Mouse (Mus musculus) lung, postnatal 10 days (tissue): ENCODE data around the gene Tas2r144.

Experiments
- DNase-seq: peaks from one replicate; pipeline ENCODE4 v3.0.0; 2021

Tas2r144 gene

DNA sequence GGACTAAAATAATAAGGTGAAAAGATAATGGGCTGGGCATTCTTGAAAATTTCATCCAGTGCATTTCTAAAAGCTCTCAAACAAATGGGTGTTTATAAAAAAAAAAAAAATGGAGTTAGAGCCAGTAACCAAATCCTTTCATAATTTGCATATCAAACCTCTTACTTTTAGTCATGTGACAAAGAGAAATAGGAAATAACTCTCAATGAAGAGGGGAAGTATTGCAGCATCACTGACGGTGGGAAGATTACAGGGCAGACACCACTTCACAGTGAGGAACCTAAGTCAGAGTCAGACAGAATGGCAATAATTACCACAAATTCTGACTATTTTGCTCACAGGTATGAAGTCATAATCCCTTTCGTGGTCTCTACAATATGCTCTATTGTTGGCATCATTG is at the start of gene Tas2r144:
Gene Tas2r144, plus strand, starts transcription at position 301 of the 400 bp plus-strand sequence.
- no peak for DNase-seq

DNA sequence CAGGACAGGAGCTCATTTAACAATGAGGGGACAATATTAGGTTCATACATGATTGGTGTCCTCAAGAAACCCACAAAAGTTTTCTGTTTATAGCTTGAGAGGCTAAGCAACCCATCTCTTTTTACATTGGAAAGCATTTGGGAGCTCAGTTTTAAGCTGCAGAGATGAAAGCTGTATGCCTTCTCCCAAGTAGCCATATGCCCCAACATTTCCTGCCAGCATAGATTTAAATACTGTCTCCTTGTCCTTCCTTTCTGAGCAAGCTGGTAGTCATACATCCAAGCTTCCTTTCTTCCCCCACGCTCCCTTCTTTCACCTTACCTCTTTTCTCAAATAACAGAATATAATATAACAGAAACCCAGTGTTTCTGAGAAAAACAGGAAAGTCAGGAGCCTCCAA is 32.7 kb upstream of the Tas2r144 start:
- no peak for DNase-seq

DNA sequence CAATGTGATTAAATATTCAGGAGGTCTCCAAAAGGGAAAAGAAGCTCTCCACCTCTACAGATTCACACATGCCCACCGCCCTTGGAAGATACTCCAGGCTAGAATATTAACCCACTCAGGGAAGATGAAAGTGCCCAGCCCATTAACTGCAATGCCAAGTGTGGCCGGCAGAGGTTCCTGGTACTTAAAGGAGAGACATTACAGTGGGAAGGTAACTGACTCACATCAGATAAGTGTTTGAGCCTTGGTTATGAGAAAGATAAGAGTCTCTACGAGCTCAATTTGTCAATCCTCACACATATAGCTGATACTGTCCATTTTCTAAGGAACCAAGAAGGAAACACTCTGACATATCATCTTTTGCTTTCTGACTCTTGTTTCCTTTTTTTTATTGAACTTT is 28.9 kb upstream of the Tas2r144 start:
- DNase-seq = no peak

DNA sequence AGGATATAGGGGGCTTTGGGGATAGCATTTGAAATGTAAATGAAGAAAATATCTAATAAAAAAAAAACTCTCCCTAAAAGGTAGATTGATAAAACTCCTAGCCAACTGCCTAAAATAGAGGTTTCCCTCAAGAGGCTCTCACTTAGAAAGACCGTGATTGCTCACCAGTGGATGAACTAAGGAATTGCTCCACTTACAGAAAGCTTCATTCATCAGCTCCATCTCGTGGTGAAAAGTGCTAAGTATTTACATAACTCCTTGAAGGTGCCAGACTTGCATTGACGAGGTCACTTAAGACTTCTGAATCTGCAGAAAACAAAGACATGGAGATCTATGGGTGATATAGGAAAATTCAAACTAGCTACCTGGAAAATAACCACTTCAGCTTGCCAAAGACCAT is 17.4 kb upstream of the Tas2r144 start:
- DNase-seq = peak; percentile 4

DNA sequence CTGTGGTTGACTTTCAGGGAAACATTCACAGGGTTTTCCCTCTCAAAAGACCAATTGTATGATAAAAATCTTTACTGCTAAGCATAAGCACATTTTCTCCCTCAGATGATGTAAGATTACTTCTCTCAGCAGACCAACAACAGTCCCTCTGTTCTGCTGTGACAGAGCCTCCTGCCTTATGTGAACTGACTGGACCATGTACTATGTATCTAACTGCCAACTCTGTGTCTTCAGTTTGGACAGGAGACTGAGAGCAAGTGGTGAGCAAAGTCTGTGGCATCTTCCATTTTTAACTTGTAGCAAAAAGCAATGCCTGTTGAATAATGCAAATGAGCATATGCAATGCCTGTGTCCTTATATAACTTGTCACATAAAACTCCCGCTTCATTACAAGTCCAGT is 15.6 kb upstream of the Tas2r144 start:
- no peak for DNase-seq

DNA sequence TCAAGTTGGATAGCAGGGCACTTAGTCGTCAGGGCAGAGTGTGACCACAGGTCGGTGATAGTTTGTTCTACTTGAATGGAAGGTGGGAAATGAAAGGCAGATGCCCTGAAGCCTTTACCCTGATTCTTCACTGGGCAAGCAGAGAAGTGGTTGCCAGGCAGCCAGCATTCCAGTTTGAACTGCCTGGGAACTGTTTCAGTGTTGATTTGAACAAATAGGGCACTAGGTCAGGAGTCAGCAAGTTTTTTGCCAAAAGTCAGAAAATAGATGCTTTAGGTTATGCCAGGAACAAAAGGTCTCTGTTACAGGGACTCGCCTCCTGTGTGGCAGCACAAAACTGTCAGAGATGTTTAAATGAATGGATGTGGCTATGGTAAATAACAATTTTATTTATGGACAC is 7.2 kb downstream of the Tas2r144 start:
- no peak for DNase-seq

DNA sequence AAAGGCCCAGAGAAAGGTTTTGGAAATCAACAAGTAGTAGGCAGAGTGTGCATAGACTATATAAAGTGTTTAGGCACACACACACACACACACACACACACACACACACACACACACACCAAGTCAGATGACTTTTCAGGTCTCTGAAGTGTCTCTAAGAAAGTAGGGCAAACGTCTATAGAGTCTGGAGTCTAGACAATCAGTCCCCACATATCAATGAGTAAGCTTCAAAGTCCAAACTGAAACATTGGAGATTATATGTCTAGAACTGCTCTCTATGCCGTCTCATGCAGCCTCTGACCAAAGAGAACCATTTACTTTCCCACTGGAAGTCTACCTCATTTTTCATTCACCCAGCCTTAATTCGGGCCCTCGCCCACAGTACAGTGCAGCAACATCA is 9.9 kb downstream of the Tas2r144 start:
- DNase-seq = no peak

DNA sequence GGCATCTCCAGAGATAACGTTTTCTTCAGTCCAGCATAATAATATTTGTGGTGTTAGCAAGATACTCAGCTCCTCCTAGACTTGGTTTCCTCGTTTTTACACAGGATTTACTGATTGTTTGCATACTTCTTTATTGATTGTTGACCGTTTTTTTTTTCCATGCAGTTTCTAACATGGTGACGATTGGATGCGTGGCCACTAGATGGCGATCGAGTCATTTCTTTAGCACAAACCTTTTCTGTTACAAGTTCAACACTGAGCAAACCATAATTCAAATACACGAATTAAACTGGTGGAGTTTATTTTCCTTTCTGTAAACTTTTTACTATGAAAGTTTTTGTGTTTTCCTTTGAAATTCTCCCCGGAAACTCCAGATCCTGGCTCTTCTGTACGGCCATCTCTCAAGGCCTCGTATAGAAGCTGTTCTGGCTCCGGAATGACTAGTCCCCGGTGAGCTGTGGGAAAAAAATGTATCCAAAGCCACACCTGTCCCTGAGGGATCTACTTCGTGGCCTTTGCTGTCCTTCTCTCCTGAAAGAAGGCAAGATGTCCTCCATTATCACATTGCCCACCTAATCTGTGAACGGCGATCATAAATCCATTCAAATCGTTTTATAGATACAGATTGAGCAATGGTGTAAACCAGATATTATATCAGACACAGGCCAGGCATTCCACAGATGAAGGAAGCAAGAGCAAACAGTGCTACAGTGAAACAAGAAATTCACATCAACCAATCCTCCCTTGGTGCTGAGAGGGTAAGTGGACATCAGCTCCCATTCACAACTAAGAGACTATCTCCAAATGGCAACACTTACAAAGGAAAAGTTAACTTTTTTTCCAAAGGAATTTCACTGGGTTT is 12.3 kb downstream of the Tas2r144 start:
- DNase-seq = peak; percentile 76

DNA sequence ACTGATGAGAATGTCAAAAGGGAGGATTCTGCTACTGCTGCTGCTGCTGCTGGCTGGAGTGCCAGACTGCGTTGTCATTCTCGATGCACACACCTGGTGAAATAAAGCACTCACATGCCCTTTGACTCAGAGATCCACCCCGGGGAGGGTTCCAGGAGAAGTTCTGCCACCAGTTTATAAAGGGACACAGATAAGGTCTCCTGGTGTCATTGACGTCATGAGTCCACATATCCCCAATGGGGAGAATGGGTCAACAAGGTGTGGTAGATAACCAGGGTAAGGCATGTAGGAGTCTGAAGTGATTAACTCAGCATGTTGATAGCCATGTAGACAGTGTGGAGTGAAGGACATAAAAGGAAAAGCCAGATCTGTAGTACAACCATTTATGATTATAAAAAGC is 14.5 kb downstream of the Tas2r144 start:
- DNase-seq = no peak

DNA sequence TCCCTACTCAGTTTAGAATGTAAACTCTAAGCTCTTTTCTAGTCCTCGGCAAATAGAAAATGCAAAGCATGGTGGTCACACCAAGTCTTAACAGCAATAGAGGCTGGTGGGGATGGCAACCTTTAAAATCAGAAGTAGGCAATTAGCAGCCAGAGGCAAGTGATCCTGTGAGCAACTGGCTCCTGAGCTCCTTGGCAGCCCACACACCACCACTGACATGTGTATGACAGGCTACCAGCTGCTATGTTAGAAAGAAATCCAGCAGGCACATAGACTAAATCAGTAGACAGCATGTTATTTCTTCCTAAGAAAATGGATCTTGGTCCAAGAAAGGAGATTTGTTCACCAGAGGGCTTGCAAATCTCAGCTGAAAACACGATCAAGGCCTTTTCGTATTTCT is 16.1 kb downstream of the Tas2r144 start:
- no peak for DNase-seq

DNA sequence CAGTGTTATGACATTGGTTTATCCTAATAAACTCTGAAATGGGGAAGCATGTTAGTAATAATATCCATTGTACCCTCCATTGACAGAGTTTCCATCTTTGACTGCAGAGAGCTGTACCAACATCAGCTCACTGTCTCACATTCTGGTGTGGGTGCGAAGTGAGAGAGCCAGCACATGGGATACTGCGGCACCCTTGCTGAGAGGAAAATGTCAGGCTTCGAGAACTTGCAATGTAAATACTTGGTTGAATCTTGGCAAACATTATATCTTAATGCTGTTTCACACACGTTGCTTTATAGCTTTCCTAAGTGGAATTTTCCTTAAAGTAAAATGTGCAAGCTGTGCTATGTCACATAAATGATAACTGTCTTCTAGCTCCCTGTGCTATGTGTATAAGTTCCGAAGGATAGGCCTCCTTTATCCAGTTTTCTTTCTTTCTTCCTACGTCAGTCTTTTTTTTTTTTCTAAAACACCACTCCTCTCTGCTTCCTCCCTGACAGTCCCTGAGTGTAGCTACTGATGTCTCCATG is 22.2 kb downstream of the Tas2r144 start:
- DNase-seq = no peak

DNA sequence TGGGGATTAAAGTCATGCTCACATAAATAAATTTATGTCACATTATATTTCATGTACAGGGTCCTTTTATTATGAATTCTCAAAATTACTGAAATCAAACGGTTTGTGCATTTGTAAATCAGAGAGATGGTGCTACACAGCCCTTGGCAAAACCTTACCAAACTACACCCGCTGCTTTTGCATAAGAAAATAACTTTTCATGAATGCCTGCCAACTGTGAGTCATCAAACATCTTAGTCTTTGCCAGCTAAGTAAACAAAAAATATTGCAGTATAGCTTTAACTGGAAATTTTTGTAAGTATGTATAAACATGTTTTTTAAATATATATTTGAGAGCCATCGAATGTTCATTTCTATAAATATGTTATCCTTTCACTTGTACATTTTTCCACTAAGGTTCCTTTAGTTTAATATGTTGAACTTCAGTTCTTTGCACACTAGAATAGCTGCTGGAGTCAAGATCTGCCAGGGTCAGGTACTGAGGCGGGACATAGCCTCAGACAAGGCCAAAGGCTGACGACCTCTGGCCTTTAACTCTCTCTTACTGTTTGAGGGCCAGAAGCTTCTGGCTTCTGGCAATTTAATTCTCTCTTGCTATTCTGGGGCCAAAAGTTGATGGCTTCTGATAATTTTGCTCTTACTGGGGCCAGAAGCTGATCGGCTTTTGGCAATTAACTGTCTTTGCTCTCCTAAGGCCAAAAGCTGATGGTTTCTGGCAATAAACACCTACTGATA is 26.4 kb downstream of the Tas2r144 start:
- peak; percentile 64 for DNase-seq

DNA sequence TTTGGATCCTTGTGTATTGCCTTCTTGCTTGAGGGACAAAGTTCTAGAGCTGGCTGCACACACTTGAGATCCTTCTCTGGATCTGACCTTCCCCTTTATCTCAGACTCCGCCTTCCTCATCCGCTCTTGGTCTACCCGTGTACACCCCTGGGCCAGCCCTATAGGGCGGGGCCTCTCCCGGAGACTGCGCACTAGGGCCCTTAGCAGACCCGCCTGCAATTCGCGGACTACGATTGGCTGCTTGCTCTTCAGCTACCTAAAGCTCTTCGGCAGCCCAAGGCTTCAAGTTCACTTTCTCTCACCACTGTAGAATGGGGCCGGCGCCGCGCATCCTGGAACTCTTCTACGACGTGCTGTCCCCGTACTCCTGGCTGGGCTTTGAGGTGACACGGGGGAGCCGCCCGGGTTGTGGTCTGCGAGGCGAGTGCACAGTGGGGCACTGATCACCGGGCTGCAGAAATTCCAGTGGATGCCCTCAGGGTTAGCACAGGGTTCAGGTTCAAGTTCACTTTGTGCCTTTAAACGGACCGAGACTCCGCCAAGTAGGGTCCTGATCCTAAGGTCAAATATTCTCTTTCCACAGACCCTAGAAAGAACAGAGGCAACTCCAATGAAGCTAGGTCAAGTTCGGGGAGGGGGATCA is 30.7 kb downstream of the Tas2r144 start, which contains the start of gene Gstk1:
Gene Gstk1, plus strand, starts transcription at position 225 of the 643 bp plus-strand sequence.
- DNase-seq = peak; percentile 94

DNA sequence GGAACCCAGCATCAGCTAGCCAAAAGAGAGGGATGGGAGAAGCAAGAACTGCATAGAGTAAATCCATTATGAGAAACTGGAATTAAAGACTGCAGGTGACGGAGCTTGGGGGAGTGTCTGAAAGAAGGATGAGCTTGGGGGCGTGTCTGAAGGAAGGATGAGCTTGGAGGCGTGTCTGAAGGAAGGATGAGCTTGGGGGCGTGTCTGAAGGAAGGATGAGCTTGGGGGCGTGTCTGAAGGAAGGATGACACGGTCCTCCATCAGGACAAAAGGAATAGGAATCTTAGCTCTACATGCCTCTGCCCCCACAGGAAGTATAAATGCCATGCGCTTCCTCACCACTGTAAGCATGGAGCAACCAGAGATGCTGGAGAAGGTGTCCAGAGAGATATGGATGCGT is 32.0 kb downstream of the Tas2r144 start:
- DNase-seq = peak; percentile 82

DNA sequence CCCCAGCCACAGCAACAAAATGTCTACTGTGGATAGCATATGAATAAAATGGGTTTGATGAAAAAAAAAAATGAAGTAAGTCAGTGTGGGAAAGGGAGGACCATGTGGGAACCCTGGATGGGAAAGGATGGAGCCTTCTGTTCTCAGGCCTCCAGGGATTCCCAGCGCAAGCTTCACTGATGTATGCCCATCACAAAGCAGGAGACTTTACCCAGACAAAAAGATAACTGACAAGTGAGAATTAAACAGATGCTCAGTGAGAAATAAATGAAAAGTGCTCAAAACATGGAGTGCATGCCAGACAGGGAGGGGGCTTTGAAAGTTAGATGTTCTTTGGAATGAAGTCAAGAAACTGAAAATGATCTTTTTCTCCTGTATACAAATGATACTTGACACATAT is 32.9 kb downstream of the Tas2r144 start:
- no peak for DNase-seq

DNA sequence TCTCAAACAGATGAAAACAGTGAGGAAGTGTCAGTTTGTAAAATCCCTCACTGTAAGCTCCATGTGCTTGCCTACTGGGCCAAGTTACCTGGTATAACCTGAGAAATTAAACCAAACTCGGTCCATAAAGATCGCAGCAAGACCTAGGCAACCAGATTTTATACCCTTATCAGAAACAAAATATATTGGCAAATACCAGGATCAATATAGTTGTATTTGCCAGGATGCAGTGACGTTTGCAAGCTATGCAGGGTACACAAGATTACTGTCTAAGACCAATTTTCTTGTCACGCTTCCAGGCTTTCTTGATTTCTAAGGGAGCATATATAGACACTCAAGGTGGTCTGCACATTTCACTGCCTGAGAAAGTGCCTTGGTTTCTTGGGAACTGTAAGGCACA is 36.7 kb downstream of the Tas2r144 start:
- DNase-seq = no peak

DNA sequence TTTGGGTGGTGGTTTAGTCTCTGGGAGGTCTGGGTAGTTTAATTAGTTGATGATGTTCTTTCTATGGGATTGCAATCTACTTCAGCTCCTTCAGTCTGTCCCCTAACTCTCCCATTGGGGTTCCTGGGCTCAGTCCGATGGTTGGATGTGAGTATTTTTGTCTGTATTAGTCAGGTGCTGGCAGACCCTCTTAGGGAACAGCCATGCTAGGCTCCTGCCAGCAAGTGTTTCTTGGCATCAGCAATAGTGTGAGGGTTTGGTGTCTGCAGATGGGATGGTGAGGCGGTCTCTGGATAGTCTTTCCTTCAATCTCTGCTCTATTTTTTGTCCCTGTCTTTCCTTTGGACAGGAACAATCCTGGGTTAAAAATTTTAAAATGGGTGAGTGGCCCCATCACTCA is 38.0 kb downstream of the Tas2r144 start:
- DNase-seq = no peak

DNA sequence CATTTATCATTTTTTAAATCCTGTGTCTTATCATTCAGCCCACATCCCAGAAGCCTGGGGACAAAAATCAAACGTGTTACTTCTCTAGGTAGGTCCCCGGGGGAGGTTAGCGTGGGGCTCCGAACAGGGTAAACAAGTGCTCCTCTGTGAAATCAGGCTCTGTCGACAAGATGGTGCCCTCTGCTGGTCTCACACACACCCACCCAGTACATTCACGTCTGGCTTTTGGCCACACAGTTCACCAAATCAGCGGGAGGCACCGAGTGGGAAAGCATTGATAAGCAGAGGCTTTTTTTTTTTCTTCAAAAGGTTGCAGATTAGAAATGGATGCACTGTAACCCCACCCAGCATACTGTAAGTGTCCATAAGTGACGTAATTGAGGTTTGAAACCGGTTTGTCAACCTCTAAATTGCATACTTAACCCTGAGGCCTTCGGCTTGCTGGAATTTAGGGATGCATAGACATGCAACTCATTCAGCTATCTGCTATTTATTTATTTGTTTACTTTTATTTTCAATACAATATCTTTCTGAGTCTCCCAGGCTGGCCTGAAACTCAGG is 42.3 kb downstream of the Tas2r144 start:
- peak; percentile 78 for DNase-seq

DNA sequence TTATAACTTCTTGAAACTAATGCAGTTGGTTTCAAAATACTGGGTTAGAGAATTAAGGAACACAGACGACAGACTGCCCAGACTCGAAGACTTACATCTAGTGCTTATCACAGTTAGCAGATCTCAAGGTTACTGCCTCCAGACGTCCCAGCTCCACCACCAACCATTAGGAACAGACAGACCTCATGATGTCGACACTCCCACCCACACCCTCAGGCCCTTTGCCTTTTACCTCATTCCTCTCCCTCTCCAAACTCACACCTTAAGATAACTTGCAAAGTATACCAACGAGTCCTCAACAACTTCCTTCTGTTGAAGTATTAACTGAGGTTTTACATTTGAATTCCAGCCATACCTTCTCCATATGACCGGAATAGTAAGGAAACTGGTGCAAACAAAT is 45.3 kb downstream of the Tas2r144 start:
- peak; percentile 49 for DNase-seq

DNA sequence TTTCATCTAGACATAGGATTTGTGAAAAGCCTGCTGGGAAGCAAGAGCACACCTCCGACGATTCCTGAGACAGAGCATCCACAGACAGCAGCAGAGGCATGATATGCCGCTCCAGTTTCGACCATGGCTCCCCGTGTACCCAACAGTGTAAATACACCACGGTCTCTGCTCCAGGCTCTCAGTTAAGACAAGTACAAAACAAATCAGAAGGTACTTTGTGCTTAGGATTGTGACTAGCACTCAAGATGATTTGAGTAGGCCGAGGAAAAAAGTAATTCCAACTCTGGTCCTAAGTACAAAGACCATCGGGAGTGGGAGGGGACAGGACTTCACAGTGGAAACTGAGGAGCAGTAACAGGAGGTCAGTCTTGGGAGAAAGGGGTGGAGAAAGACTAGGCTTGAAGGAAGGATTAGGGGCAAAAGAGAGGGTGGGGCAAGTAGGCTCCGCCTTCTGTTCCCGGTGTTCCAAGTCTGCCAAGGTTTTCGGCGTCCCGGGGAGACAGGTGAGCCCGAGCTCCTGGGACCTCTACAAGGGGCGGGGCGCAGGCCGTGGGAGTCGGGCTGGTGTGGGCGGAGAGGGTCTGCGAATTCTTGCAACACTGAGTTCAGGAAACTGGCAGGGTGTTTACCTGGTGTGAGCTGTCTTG is 46.5 kb downstream of the Tas2r144 start, which contains the start of gene Tmem139:
Gene Tmem139, plus strand, starts transcription at position 447 of the 647 bp plus-strand sequence.
- DNase-seq = peak; percentile 78

DNA sequence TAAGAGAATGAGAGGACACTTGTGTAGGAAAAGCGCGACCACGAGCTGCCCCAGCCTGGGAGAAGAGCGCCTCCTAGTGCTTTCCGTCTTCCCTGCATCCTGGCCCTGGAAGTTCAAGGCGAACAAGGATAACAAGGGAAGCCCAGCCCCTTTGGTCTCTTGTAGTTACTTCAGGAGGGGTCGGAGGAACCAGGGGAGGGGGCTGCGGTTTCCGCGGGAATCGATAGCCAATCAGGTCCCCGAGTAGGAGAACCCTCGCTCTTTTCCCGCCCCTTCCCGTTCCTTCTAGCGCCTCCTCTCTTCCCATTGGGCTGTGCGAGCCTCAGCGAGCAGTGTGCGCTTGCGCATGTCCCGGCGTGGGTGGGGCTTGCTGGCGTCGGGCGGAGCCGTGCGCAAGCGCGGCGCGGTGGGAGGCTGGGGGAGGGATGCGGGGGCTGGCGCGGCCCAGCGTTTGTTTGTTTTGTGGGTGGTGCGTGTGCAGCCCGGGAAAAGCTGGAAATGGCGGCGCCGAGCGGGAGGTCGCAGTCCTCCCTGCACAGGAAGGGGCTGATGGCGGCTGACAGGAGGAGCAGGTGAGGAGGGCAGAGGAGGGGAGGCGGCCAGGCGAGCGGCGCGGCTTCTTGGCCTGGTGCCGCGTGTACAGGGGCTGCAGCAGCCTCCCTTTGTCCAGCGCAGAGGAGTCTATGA is 49.6 kb downstream of the Tas2r144 start, which contains the start of gene Casp2:
Gene Casp2, plus strand, starts transcription at position 360 of the 687 bp plus-strand sequence.
- peak; percentile 99 for DNase-seq
